Mouse (Mus musculus) cerebellum, adult 11 months (tissue): ENCODE measurements around the gene Grin2c.
A peak's percentile ranks its signal among the peaks of the same experiment; 100 is the strongest.

ENCODE experiments used
- DNase-seq: peaks from one replicate; pipeline ENCODE4 v3.0.0; 2022

The Grin2c gene

DNA sequence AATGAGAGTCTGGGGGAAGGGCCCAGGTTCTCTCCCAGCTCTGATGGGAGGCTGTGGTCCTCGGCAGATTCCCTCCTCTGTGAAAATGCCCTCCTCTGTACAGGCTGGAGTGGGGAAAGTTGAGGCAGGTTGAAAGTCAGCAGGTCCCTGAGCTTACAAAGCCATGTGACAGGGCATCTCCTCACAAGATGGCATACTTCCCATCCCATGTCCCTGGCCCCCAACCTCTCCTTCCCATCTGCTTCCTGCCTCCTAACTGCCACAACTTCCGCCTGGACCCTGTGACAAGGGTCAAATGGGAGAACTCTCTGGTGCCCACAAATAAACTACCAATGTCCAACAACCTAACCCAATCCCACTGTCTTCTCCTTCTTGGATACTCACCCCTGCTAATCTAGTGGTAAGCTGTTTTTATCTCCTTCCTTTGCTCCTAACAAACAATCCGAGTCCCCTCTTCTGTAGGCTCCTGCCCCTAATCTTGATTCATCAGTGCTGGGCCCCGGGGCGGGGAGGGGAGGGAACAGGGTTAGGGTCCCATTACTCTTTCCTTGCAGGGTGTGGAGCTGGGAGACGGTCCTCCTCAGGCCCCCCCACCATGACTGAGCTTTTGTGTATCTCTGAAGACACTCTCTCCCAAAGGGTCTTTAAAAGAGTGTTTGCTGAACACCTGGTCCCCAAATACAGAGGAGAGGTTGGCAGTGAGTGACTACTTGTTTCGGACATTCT, 2.7 kb downstream of the Grin2c start:
- DNase-seq, result peak; percentile 59

DNA sequence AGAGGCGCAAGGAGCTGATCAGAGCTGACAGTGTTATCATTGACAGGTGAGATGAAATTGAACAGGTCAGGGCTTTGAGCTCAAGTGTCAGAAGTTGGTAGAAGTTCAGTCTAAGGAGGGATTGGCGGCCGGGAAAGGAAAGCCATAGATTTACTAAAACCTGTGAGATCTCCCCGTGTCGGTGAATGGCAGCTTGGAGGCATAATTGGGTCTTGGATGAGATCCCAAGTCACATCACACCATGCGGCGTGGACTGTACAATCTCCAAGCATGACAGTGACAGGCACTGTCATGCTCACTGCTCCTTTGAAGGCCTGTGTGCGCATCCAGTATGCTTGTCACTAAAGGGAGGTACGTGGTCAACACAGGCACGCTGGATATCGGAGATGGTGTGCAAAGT, 4.1 kb downstream of the Grin2c start:
- peak; percentile 59 for DNase-seq

DNA sequence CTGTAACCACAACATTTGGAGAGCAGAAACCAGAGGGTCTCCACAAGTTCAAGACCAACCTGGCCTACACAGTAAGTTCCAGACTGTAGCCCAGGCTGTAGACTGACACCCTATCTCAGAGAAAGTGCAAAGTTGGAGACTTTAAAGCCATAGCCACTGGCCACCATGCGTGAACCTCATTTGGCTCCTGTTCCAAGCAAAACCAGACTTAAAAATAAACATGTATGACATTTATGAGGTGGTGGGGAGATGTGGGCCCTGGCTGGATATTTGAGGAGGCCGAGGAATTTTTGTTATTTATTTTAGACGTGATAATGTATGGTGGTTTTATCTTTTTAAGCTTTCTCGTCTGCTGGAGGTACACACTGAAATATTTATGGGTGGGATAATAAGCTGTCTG, 7.9 kb downstream of the Grin2c start:
- DNase-seq, result no peak

DNA sequence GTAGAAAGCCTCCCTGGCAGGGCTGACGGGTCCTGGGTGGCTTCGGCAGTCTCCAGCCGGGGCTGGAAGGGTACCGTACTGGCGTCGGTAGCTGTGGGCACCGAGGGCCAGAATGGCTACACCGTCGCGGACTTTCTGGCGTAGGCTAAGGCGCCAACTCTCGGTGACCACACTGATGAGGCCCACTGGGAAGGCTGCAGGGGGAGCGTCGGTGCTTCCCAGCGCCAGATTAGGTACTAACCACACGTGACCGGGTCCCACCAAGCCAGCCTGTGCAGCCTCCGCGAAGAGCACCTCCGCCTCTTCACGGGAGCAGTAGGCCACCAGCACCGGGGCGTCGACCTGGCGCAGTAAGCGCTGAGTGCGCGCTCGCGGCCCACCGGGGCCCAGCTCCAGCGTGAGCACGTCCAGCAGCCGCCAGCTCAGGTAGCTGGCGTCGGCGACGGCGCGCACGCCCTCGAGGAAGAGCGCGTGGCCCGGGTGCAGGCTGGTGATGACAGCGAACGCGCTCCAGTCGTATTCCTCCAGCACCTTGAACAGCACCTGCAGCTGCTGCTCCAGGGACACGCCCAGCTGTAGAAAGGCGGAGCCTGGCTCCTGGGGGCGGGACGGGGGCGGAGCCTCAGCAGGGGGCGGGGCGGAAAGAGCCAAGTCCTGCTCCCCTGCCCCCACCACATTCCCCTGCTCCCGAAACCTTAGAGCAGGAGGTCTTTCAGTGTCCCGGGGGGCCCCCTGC, 9.1 kb downstream of the Grin2c start:
- DNase-seq, result no peak

DNA sequence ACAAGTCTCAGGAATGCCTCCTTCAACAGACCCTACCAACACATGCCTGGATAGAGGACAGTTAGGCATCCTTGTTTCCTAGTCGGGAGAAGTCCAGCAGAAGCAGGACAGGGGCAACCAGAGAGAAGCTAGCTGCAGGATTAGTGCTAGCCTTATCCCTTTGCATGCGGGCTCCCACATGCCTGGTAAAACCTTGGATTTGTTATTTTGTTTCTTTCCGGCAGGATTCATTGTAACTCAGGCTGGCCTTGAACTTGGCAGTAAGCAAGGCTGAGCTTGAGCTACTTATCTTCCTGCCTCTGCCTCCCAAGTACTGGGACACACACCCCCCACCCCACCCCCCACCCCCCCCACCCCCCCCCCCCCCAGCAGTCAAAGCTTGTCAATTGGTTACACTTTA, 15.8 kb downstream of the Grin2c start:
- DNase-seq, result no peak

GRCm38 (mm10) chr11:115250405-115251090, 16.5 kb downstream of the Grin2c start:
- DNase-seq, result no peak

DNA sequence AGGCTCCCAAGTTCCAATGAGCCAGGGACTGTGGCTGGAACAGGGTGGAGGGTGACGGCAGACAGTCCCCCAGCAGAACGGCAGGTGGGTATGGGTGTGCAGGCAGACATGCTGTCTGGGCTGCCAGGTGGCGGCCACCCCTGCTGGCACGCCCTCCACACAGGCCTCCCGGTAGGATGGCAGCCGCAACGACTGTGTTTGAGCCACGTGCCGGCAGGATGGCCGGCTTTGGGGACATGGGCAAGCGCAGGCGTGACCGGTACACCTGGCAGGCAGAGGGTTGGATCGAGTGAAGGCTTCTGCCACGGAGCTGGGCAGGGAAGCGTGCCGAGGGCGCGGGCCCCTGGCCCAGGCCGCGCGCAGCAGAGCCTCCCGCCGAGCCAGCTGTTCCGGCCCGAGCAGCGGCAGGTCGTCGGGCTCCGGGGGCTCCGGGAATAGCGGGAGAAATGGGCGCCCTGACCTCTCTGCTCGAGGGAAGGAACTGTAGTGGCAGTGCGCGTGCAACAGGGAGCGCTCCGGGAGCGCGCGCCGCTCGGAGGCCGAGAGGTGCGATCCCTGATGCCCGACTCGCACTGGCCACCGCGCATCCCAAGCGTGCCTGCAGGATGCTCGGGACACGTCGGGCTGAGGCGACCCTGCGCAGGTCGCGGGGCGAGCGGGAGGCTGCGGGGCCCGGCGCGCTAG, 17.2 kb downstream of the Grin2c start:
- DNase-seq, result no peak

GRCm38 (mm10) chr11:115247945-115248344, 19.1 kb downstream of the Grin2c start:
- no peak for DNase-seq

DNA sequence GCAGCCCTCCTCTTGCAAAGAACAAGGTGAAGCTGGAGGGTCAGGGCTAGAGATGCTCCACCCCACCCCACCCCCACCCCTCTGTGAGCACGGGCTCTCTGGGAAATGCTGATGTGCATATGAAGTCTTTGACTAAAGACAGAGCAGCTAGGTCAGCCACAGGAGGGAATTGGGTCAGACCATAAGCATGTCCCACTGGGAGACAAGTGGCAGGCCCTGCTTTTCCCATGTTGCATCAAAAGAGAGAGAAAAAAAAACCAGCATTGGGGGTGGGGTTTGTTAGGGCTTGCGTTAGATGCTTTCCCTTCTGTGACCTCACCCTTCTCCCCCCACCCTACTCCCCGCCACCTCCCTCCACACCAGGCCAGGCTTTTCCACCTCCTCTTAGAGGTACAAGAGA, 19.8 kb downstream of the Grin2c start:
- no peak for DNase-seq

DNA sequence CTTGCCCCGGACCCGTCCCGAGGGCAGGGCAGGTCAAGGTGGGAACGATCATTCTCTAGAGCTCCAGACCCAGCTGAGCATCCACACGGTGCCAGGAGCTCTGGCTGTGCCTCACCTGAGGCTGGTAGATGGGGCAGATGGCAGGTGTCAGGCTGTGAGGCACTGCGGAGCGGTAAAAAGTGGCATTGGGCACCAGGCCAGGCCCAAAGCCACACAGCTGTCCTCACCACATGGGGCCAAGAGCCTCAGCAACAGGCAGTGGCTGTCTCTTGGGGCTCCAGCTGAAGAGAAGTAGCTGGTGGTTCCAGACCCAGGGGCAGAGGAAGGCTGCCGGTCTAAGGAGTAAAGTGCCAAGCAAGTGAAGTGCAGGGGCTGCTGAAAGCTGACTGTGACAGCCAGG, 20.7 kb downstream of the Grin2c start:
- peak; percentile 73 for DNase-seq

DNA sequence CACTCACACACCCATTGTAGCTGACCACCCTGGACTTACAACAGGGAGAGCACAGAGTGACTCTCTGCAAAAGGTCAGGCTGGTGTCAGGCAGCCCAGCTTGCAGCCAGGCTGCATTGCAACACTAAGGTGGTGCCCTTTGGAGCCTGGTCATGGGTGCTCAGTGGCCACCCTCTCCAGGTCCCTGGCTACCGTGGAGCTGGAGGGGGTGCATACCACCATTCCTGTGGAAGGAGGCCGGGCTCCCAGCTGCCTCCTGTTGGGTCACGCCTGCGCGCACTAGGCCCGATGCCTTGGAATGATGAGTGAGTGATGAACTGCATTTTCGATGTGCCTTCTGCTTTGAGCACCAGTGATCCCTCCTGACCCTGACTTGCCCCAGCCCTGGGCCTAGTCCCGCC, 22.2 kb downstream of the Grin2c start:
- DNase-seq, result no peak

GRCm38 (mm10) chr11:115243783-115244182, 23.3 kb downstream of the Grin2c start:
- no peak for DNase-seq

DNA sequence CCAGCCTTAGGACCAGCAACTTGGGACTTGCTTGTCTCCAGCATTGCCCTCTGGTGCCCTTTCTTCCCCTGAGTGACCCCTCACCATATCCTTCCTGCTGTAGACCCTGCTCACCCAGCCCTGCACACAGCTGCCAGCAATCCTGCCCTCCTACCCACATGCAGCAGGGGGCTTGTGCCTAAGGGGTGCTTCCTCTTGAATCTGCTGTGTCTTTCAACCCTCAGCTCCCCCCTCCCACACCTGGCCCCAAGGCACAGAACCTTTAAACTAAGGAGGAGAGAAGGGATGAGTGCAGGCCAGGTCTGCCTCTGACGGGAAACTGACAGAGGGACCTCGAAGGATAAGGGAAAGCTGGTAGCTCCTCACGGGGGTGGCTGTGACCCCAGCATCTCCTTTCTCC, 24.3 kb downstream of the Grin2c start:
- DNase-seq, result no peak

- no peak for DNase-seq
Observed at GRCm38 (mm10) chr11:115241402-115241801, 25.6 kb downstream of the Grin2c start.

DNA sequence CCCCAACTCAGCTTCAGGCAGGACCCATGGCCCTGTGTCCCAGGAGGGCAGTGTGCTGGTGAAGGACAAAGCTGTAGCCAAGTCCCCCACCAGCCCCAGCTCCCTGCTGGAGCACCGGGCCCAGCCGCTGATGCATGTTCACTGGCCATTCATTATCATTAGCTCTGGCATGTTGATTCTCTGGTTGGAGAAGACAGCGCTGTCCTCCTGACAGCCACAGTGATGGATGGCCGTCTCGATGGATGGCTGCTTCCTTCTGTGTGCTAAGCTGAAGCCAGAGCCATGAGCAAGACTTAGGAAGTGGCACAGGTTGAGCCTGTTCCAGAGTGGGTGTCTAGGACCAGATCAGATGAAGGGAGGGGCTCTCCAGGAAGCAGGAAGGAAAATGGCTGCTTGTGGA, 30.5 kb downstream of the Grin2c start:
- DNase-seq, result no peak

- no peak for DNase-seq
Observed at GRCm38 (mm10) chr11:115234320-115235044, 32.6 kb downstream of the Grin2c start.

- no peak for DNase-seq
Observed at GRCm38 (mm10) chr11:115233526-115234290, 33.3 kb downstream of the Grin2c start.

DNA sequence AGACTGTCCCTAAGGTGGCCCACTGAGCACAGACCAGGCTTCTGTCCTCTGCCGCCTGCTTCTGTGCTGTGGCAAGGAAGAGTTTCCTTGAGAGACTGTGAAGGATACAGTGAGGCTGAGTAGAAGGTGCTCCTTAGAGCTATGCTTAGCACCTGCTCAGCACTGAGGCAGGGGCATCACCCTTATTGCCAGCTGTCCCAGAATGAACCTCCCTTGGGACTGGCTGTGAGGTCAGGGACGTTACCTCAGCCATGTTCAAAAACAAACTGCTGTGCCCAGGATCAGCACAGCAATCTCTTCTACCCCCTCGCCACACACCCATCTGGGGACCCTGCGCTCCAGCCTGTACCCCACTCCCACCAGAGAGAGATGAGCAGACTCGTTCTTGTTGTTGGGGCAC, 34.2 kb downstream of the Grin2c start:
- no peak for DNase-seq

DNA sequence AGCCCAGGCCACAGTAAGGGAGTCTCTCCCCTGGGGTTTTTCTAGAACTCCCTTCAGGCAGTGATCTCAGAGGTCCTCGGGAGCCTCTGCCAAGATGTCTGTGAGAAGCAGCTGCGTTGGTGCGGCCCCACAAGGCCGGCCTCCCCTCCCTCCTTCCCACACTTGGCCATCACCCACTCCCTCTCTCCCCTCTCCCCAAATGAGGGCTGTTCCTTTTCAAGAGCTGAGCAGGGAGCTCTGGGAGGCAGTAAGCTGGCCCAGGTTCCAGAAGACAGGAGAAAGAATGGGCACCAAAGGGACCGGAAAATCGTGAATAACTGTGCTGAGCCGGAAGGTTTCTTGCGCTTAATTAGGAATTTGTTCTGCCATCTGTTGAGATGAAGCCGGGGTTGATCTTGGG, 35.1 kb downstream of the Grin2c start:
- no peak for DNase-seq

DNA sequence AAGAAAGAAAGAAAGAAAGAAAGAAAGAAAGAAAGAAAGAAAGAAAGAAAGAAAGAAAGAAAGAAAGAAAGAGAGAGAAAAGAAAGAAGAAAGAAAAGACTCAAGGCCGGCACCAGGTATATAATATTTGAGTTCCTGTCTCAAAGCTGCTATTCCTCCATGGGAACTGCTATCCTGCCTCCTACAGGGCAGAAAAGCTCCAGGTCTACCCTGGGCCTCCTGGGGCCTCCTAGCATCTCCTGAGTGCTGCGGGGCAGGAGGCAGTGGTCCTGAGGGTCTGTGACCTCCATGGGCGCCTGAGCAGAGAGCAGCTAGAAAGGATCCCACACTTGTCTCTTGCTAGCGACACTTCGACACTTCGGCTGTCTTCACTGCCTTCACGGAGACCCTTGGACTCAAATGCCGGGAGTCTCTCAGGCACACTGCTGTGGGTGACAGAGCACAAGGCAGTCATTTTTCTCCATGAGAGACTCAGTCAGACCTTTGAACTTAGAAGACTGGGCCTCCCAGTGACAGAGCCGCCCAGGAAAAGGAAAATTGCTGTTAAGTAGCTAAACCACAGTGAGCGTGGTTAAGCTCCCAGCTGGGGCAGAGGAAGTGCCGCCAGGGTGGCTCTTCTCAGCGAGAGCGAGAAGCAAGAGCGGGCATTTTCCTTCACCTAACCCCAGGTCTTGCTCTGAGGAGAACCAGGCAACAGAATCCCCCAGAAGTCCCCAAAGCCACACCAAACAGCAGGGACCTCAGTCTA, 35.7 kb downstream of the Grin2c start:
- DNase-seq, result no peak
